Mouse (Mus musculus) thymus, adult 2 months (tissue): ENCODE data around the gene Cables2. TPM values are rescaled to one million over a fixed set of nuclear protein-coding genes. Genes with fewer than 3 reads are reported as not detected.

Source experiments
- DNase-seq: peaks from one replicate; pipeline ENCODE4 v3.0.0; 2021
- H3K27ac ChIP-seq: fragments of 200-500 bp; 2 replicates; pipeline ENCODE4 v1.5.1; 2012; ENCODE audit warnings: low read length, control low read depth; ENCODE audit not compliant: control insufficient read depth, insufficient read depth
- H3K27me3 ChIP-seq: fragments of 200-500 bp; 2 replicates; pipeline ENCODE4 v1.6.1; 2012; ENCODE audit warnings: mild to moderate bottlenecking, low read length, moderate library complexity, mixed read lengths; ENCODE audit not compliant: control insufficient read depth, insufficient read depth
- H3K36me3 ChIP-seq: fragments of 200-500 bp; 2 replicates; pipeline ENCODE4 v1.6.1; 2012; ENCODE audit warnings: mild to moderate bottlenecking, low read length, moderate library complexity; ENCODE audit not compliant: control insufficient read depth, insufficient read depth
- H3K4me1 ChIP-seq: fragments of 200-500 bp; replicated peaks from 2 replicates; pipeline ENCODE4 v1.6.1; 2012; ENCODE audit warnings: low read length; ENCODE audit not compliant: control insufficient read depth, insufficient read depth
- H3K4me3 ChIP-seq: fragments of 200-500 bp; 2 replicates; pipeline ENCODE4 v1.5.1; 2012; ENCODE audit warnings: mild to moderate bottlenecking, low read length, control low read depth, moderate library complexity; ENCODE audit not compliant: control insufficient read depth, insufficient read depth
- CTCF ChIP-seq: fragments of 200-500 bp; IDR thresholded peaks from 2 replicates; pipeline ENCODE4 v1.5.1; 2012; ENCODE audit warnings: mild to moderate bottlenecking, control low read depth, low read length, moderate library complexity, borderline replicate concordance; ENCODE audit not compliant: control insufficient read depth, poor library complexity, insufficient read depth; ENCODE audit errors: extremely low read depth
- POLR2A ChIP-seq: fragments of 200-500 bp; IDR thresholded peaks from 2 replicates; pipeline ENCODE4 v1.6.1; 2012; ENCODE audit warnings: mild to moderate bottlenecking, low read length, control low read depth, moderate library complexity; ENCODE audit not compliant: control insufficient read depth, poor library complexity, insufficient read depth; ENCODE audit errors: extremely low read depth
- WGBS: fragments of 180-500 bp; shearing (Covaris S2); methylation state at CpG from one replicate; pipeline ENCODE4 v1.1.7; 2018; 5-methylcytosine and 5-hydroxymethylcytosine counted together
- polyA plus RNA-seq: library from polyadenylated mRNA; depleted of rRNA; stranded (reverse); fragments of >200 nt; gene quantifications from 2 replicates; pipeline ENCODE4 v1.2.3, GENCODE M21; 2012

Cables2 gene
- polyA plus RNA-seq, 1 experiment: 25.7 TPM

GRCm38 (mm10) chr2:180228592-180228991 lies 44.7 kb downstream of the Cables2 start:
- H3K4me1 ChIP-seq: no peaks in the 10 kb centered on the region; the same call in 1 of the 2 replicates
- TF ChIP-seq POLR2A (no peak), CTCF (no peak)
- H3K27ac ChIP-seq: no peak overlapping the region
- peaks cover 4% of the 10 kb centered on the region; the same call in 1 of the 2 replicates for H3K27me3 ChIP-seq
- 87% methylated on average over 7 of the region's 7 CpGs for WGBS
- H3K4me3 ChIP-seq: no peak overlapping the region
- no peak for DNase-seq
- no peaks in the 10 kb centered on the region for H3K36me3 ChIP-seq

- H3K27ac ChIP-seq: no peak overlapping the region
- WGBS: 82% methylated on average over 6 of the region's 6 CpGs
- H3K4me1 ChIP-seq: no peaks in the 10 kb centered on the region; the same call in 1 of the 2 replicates
- H3K36me3 ChIP-seq: no peaks in the 10 kb centered on the region
- TF ChIP-seq CTCF (no peak), POLR2A (no peak)
- no peak for DNase-seq
- peaks cover 4% of the 10 kb centered on the region; the same call in 1 of the 2 replicates for H3K27me3 ChIP-seq
- no peak overlapping the region for H3K4me3 ChIP-seq
Observed at GRCm38 (mm10) chr2:180228060-180228458, 45.2 kb downstream of the Cables2 start.

- DNase-seq: peak; percentile 61
- Histone ChIP-seq H3K27ac (no peak overlapping the region), H3K4me3 (no peak overlapping the region), H3K36me3 (no peaks in the 10 kb centered on the region), H3K4me1 (no peaks in the 10 kb centered on the region; the same call in 1 of the 2 replicates), H3K27me3 (peaks cover 4% of the 10 kb centered on the region; the same call in 1 of the 2 replicates)
- 10% methylated on average over 21 of the region's 21 CpGs for WGBS
- TF ChIP-seq CTCF (peak; percentile 69), POLR2A (no peak)
Observed at GRCm38 (mm10) chr2:180227262-180228059, 45.8 kb downstream of the Cables2 start.

GRCm38 (mm10) chr2:180225762-180226378 lies 47.4 kb downstream of the Cables2 start, which contains the start of gene Lama5:
Gene Lama5, minus strand, starts transcription at chr2:180225859.
- Histone ChIP-seq H3K27me3 (peaks cover 4% of the 10 kb centered on the region; the same call in 1 of the 2 replicates), H3K4me1 (no peaks in the 10 kb centered on the region; the same call in 1 of the 2 replicates), H3K36me3 (no peaks in the 10 kb centered on the region), H3K4me3 (peak within 1 kb of the TSS; percentile 27), H3K27ac (no peak within 1 kb of the TSS)
- WGBS: 1% methylated on average over 37 of the region's 37 CpGs
- TF ChIP-seq CTCF: no peak
- no peak for TF ChIP-seq POLR2A
- no peak for DNase-seq

- 1% methylated on average over 55 of the region's 55 CpGs for WGBS
- Histone ChIP-seq H3K27me3 (peaks cover 4% of the 10 kb centered on the region; the same call in 1 of the 2 replicates), H3K4me3 (peak overlapping the region; percentile 27), H3K36me3 (no peaks in the 10 kb centered on the region), H3K4me1 (no peaks in the 10 kb centered on the region; the same call in 1 of the 2 replicates), H3K27ac (no peak overlapping the region)
- TF ChIP-seq CTCF: no peak
- TF ChIP-seq POLR2A: no peak
- DNase-seq: no peak
Observed at GRCm38 (mm10) chr2:180225044-180225761, 48.1 kb downstream of the Cables2 start.

- no peak for DNase-seq
- no peaks in the 10 kb centered on the region for H3K36me3 ChIP-seq
- peaks cover 4% of the 10 kb centered on the region; the same call in 1 of the 2 replicates for H3K27me3 ChIP-seq
- WGBS: 22% methylated on average over 13 of the region's 13 CpGs
- TF ChIP-seq POLR2A (no peak), CTCF (no peak)
- no peaks in the 10 kb centered on the region; the same call in 1 of the 2 replicates for H3K4me1 ChIP-seq
- no peak overlapping the region for H3K27ac ChIP-seq
- H3K4me3 ChIP-seq: no peak overlapping the region
Observed at GRCm38 (mm10) chr2:180224647-180225043, 48.7 kb downstream of the Cables2 start.
